Mouse (Mus musculus) heart, embryonic 11.5 days (tissue): ENCODE data around the gene Sacm1l. TPM values are rescaled to one million over a fixed set of nuclear protein-coding genes. Genes with fewer than 3 reads are reported as not detected.

ENCODE experiments used
- ATAC-seq: fragments of 200-750 bp; cut with Nextera tagmentation; replicated peaks from 2 replicates; pipeline ENCODE4 v1.8.0; 2017; ENCODE audit warnings: moderate library complexity; ENCODE audit not compliant: insufficient number of reproducible peaks, low FRiP score, low TSS enrichment
- H3K27ac ChIP-seq: fragments of 300-500 bp; sonication (generic); 2 replicates; pipeline ENCODE4 v1.5.1; 2014; ENCODE audit warnings: mild to moderate bottlenecking, low read depth, low read length
- H3K27me3 ChIP-seq: fragments of 300-500 bp; sonication (generic); 2 replicates; pipeline ENCODE4 v1.6.1; 2014; ENCODE audit warnings: mild to moderate bottlenecking, low read length, mixed read lengths; ENCODE audit not compliant: control insufficient read depth, insufficient read depth
- H3K36me3 ChIP-seq: fragments of 300-500 bp; sonication (generic); 2 replicates; pipeline ENCODE4 v1.6.1; 2014; ENCODE audit warnings: mild to moderate bottlenecking, low read length, moderate library complexity, mixed read lengths; ENCODE audit not compliant: control insufficient read depth, insufficient read depth
- H3K4me1 ChIP-seq: fragments of 300-500 bp; sonication (generic); 2 replicates; pipeline ENCODE4 v1.6.1; 2014; ENCODE audit warnings: low read length; ENCODE audit not compliant: control insufficient read depth, insufficient read depth
- H3K4me2 ChIP-seq: fragments of 300-500 bp; sonication (generic); 2 replicates; pipeline ENCODE4 v1.6.1; 2014; ENCODE audit warnings: mild to moderate bottlenecking, moderate library complexity
- H3K4me3 ChIP-seq: fragments of 300-500 bp; sonication (generic); 2 replicates; pipeline ENCODE4 v1.5.1; 2014; ENCODE audit warnings: low read depth, low read length
- H3K9ac ChIP-seq: fragments of 300-500 bp; sonication (generic); 2 replicates; pipeline ENCODE4 v1.6.1; 2014; ENCODE audit warnings: mild to moderate bottlenecking, low read depth, low read length, moderate library complexity
- H3K9me3 ChIP-seq: fragments of 300-500 bp; sonication (generic); replicated peaks from 2 replicates; pipeline ENCODE4 v1.6.1; 2016; ENCODE audit warnings: low read length; ENCODE audit not compliant: control insufficient read depth
- WGBS: fragments of 180-500 bp; shearing (Covaris S2); extraction: QIAGEN DNeasy Blood & Tissue Kit; methylation state at CpG from one replicate; pipeline ENCODE4 v1.1.7; 2014; ENCODE audit not compliant: insufficient replicate concordance; 5-methylcytosine and 5-hydroxymethylcytosine counted together
- polyA plus RNA-seq: library from polyadenylated mRNA; unstranded; fragments of >200 nt; fragmentation: Nextera tagmentation; extraction: Ambion mirVana; gene quantifications from 2 replicates; pipeline ENCODE4 v1.2.1, GENCODE M21; 2014

Gene Sacm1l
- polyA plus RNA-seq: 38.1 and 50.2 TPM in 2 replicates

DNA sequence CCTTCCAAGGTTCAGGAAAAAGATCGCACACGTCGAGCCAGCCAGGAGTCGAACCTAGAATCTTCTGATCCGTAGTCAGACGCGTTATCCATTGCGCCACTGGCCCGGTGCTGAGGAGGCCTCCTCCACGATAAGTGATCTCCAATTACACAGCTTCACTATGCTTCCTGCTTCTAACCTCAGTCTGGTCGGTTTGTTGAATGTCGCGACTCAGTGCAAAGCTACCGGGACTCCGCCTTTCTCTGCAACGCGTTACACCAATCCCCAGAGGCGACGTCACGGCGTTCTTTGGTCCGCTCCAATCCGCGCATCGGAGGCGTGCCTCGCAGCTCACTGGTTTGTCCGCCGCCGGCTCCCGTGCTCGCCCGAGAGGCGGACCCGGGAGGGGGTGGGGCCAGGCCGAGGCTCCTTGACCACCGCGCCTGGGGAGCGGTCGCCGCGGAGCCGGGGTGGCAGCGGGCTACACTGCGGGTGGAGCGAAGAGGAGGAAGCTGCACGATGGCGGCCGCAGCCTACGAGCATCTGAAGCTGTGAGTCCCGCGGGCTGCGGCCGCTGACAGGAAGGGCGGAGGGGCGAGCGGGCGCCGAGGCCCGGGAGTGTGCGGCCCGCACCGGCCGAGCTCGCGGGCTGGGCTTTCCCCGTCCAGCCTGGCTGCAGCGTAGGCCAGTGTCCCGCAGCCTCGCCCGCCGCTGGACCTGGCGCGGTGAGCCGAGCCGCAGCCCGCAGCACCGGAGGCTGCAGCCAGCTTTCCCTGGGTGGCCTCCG lies at the start of gene Sacm1l:
TSS of gene Sacm1l (plus strand) at position 368 of the 766 bp plus-strand sequence.
- peaks cover 10% of the 10 kb centered on the region for H3K4me1 ChIP-seq
- no peaks in the 10 kb centered on the region for H3K9me3 ChIP-seq
- peak within 1 kb of the TSS; percentile 96 for H3K27ac ChIP-seq
- WGBS: under 1% methylated on average over 78 of the region's 79 CpGs
- H3K9ac ChIP-seq: peak within 1 kb of the TSS; percentile 97
- H3K4me3 ChIP-seq: peak within 1 kb of the TSS; percentile 95
- H3K4me2 ChIP-seq: peak within 1 kb of the TSS; percentile 80
- ATAC-seq: peak; percentile 99
- H3K36me3 ChIP-seq: no peaks in the 10 kb centered on the region
- H3K27me3 ChIP-seq: no peaks in the 10 kb centered on the region

DNA sequence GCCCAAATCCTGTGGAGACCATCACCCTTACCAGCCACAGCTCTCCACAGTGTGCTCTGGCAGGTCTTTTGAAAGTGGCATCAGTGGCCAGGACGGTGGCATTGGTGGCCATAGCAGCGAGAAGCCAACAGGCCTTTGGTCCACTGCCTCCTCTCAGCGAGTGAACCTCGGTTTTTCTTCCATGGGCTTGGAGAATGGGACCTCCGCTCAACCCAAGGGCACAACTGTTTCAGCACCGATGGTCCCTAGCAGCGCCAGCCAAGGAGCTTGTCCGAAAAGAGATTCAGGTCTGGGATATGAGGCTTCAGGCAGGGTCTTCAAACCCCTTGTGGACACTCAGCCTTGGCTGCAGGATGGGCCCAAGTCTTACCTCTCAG lies 49.7 kb upstream of the Sacm1l start:
- 82% methylated on average over 8 of the region's 8 CpGs for WGBS
- H3K27me3 ChIP-seq: no peaks in the 10 kb centered on the region
- peaks cover 49% of the 10 kb centered on the region for H3K4me1 ChIP-seq
- peak overlapping the region; percentile 71 for H3K4me3 ChIP-seq
- peaks cover 3% of the 10 kb centered on the region; the same call in 1 of the 2 replicates for H3K36me3 ChIP-seq
- ATAC-seq: no peak
- H3K27ac ChIP-seq: no peak overlapping the region
- no peaks in the 10 kb centered on the region for H3K9me3 ChIP-seq
- peak overlapping the region; percentile 96 for H3K4me2 ChIP-seq
- peak overlapping the region; percentile 87 for H3K9ac ChIP-seq

DNA sequence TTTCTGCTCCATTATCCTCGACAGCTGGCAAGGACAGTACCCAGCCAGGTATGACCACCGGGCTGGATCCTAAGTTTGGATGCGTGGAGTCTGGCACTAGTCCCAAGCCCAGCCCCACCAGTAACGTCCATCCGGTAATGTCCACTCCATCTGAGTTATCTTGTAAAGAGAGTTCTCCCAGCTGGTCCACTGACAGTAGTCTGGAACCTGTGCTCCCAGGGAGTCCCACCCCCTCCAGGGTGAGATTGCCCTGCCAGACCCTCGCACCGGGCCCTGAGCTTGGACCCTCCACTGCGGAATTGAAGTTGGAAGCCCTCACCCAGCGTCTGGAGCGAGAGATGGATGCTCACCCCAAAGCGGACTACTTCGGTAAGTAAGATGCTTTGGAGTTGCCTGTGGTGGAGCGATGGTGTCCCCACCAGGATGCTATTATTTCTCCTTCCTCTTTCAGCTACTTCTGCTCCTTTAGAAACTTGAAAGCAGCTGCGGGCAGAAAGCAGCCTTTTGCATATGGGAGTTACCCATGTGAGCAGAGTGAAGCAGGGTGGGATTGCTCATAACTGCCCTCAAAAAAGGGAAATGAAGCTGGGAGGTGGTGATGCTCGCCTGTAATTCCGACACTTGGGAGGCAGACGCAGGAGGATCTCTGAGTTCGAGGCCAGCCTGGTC lies 49.2 kb upstream of the Sacm1l start:
- peak overlapping the region; percentile 96 for H3K4me2 ChIP-seq
- 76% methylated on average over 18 of the region's 18 CpGs for WGBS
- H3K27me3 ChIP-seq: no peaks in the 10 kb centered on the region
- H3K4me3 ChIP-seq: peak overlapping the region; percentile 71
- no peaks in the 10 kb centered on the region for H3K9me3 ChIP-seq
- H3K9ac ChIP-seq: peak overlapping the region; percentile 29; the same call in 1 of the 2 replicates
- no peak for ATAC-seq
- H3K27ac ChIP-seq: no peak overlapping the region
- peaks cover 49% of the 10 kb centered on the region for H3K4me1 ChIP-seq
- H3K36me3 ChIP-seq: peaks cover 3% of the 10 kb centered on the region; the same call in 1 of the 2 replicates

DNA sequence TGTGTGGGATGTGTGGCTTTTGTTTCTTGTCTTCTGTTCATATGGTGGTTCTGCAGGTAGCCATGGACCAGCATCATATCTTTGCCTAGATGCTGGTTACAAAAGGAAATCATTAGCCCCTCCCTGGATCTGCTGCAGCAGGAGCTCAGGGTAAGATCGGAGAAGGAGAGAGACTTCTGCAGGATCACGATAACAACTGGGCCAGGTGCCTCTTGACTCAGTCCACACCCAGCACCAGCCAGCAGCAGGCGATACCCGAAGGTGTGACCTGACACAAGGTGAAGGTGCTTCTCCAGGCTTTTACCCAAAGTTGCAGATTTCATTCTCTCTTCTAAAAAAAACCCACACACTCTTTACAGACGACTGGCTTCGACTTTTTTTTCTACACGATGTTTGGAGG lies 48.4 kb upstream of the Sacm1l start:
- Histone ChIP-seq H3K4me3 (peak overlapping the region; percentile 71), H3K27ac (no peak overlapping the region), H3K4me2 (peak overlapping the region; percentile 96), H3K36me3 (peaks cover 3% of the 10 kb centered on the region; the same call in 1 of the 2 replicates), H3K4me1 (peaks cover 49% of the 10 kb centered on the region), H3K9ac (no peak overlapping the region), H3K9me3 (no peaks in the 10 kb centered on the region), H3K27me3 (no peaks in the 10 kb centered on the region)
- ATAC-seq: no peak
- 48% methylated on average over 7 of the region's 7 CpGs for WGBS

DNA sequence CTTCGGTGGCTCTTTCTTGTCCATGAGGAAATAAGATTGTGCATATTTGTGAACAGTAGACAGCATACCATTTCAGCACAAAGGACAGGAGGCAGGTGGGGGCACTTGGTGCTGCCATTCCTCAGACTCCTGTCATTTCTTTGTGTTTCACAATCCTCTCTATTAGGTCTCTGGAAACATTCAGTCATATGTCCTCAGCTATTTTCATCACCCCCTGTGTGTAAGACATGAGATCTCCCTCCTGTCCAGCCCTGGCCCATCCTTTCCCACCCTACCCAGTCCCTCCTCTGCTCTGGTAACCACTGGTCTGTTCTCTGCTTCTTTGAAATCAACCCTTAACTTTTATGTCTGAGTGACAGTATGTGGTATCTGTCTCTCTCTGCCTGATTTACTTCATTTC lies 46.0 kb upstream of the Sacm1l start:
- H3K36me3 ChIP-seq: peaks cover 3% of the 10 kb centered on the region; the same call in 1 of the 2 replicates
- H3K9me3 ChIP-seq: no peaks in the 10 kb centered on the region
- H3K9ac ChIP-seq: no peak overlapping the region
- H3K4me3 ChIP-seq: no peak overlapping the region
- no peak overlapping the region for H3K4me2 ChIP-seq
- H3K27me3 ChIP-seq: no peaks in the 10 kb centered on the region
- no peak for ATAC-seq
- WGBS: 80% methylated on average over 1 of the region's 1 CpGs
- peaks cover 58% of the 10 kb centered on the region for H3K4me1 ChIP-seq
- H3K27ac ChIP-seq: no peak overlapping the region

DNA sequence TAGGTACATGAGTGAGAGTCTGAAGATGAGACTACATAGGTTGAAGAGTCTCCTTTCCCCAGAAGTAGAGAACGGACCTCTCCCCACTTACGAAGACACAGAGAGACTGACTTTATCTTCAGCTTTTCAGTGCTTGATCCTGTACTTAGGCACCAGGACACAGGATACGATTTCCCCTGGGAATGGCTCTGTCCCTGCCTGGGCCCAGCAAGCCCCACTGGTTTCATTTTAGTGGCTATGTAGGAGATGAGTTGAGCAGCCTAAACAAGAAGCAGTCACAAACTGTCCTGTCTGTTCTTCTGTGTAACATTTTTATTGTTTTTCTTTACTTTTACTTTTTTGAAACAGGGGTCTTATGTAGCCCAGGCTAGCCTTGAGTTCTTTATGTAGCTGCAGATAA lies 44.7 kb upstream of the Sacm1l start:
- H3K4me2 ChIP-seq: no peak overlapping the region
- no peak overlapping the region for H3K27ac ChIP-seq
- no peak overlapping the region for H3K4me3 ChIP-seq
- H3K27me3 ChIP-seq: no peaks in the 10 kb centered on the region
- peaks cover 3% of the 10 kb centered on the region; the same call in 1 of the 2 replicates for H3K36me3 ChIP-seq
- no peak for ATAC-seq
- peaks cover 62% of the 10 kb centered on the region for H3K4me1 ChIP-seq
- WGBS: 82% methylated on average over 3 of the region's 3 CpGs
- no peaks in the 10 kb centered on the region for H3K9me3 ChIP-seq
- no peak overlapping the region for H3K9ac ChIP-seq

DNA sequence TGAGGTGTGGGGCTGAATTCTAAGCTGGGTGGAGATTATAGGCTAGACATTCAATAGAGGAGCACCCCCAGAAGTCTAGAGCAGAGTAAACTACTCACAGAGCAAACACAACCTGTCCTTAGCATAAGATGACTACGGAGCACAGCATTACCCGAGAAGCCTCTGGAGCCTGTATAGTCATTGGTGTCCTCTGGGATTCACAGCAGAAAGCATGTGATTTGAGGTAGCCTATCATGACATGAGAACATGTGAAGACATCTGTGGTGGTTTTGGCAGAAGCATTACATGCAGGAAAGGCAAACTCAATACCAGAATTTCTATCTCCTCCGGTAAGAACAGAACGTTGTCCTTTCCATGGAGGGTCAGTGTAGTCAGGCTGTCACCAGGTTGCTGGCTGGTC lies 44.0 kb upstream of the Sacm1l start:
- WGBS: 94% methylated on average over 4 of the region's 4 CpGs
- H3K4me3 ChIP-seq: no peak overlapping the region
- H3K4me1 ChIP-seq: peaks cover 62% of the 10 kb centered on the region
- H3K36me3 ChIP-seq: peaks cover 3% of the 10 kb centered on the region; the same call in 1 of the 2 replicates
- no peaks in the 10 kb centered on the region for H3K27me3 ChIP-seq
- no peak for ATAC-seq
- no peaks in the 10 kb centered on the region for H3K9me3 ChIP-seq
- H3K9ac ChIP-seq: no peak overlapping the region
- H3K4me2 ChIP-seq: no peak overlapping the region
- no peak overlapping the region for H3K27ac ChIP-seq

DNA sequence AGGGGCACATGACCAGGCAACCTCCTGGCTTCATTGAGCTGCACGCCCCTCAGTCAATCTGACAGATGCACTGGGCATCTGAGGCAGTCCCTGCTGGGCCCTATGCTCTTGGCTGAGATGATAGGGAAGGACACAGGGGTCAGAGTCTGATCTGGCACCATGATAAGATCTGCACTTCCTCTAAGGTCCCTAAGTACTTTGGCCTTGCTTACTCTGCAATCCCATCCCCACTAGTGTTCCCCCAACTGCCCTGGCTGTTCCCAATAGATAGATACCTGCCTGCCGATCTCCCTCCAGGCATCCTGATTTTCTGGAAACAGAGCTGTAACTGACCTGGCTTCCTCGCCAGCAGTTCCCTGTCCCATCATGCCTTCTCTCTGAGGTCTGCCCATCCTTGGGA lies 42.9 kb upstream of the Sacm1l start:
- Histone ChIP-seq H3K36me3 (peaks cover 3% of the 10 kb centered on the region; the same call in 1 of the 2 replicates), H3K4me3 (no peak overlapping the region), H3K9me3 (no peaks in the 10 kb centered on the region), H3K4me2 (no peak overlapping the region), H3K9ac (no peak overlapping the region), H3K27ac (no peak overlapping the region), H3K4me1 (peaks cover 62% of the 10 kb centered on the region), H3K27me3 (no peaks in the 10 kb centered on the region)
- no peak for ATAC-seq
- 73% methylated on average over 3 of the region's 3 CpGs for WGBS
